Mouse (Mus musculus) heart, embryonic 11.5 days (tissue): Measurements from ENCODE around the gene Slc9a7. TPM values are rescaled to one million over a fixed set of nuclear protein-coding genes. Genes with fewer than 3 reads are reported as not detected.

ENCODE experiments used
- ATAC-seq: fragments of 200-750 bp; cut with Nextera tagmentation; replicated peaks from 2 replicates; pipeline ENCODE4 v1.8.0; 2017; ENCODE audit warnings: moderate library complexity; ENCODE audit not compliant: insufficient number of reproducible peaks, low FRiP score, low TSS enrichment
- H3K27ac ChIP-seq: fragments of 300-500 bp; sonication (generic); 2 replicates; pipeline ENCODE4 v1.5.1; 2014; ENCODE audit warnings: mild to moderate bottlenecking, low read depth, low read length
- H3K27me3 ChIP-seq: fragments of 300-500 bp; sonication (generic); 2 replicates; pipeline ENCODE4 v1.6.1; 2014; ENCODE audit warnings: mild to moderate bottlenecking, low read length, mixed read lengths; ENCODE audit not compliant: control insufficient read depth, insufficient read depth
- H3K36me3 ChIP-seq: fragments of 300-500 bp; sonication (generic); 2 replicates; pipeline ENCODE4 v1.6.1; 2014; ENCODE audit warnings: mild to moderate bottlenecking, low read length, moderate library complexity, mixed read lengths; ENCODE audit not compliant: control insufficient read depth, insufficient read depth
- H3K4me1 ChIP-seq: fragments of 300-500 bp; sonication (generic); 2 replicates; pipeline ENCODE4 v1.6.1; 2014; ENCODE audit warnings: low read length; ENCODE audit not compliant: control insufficient read depth, insufficient read depth
- H3K4me2 ChIP-seq: fragments of 300-500 bp; sonication (generic); 2 replicates; pipeline ENCODE4 v1.6.1; 2014; ENCODE audit warnings: mild to moderate bottlenecking, moderate library complexity
- H3K4me3 ChIP-seq: fragments of 300-500 bp; sonication (generic); 2 replicates; pipeline ENCODE4 v1.5.1; 2014; ENCODE audit warnings: low read depth, low read length
- H3K9ac ChIP-seq: fragments of 300-500 bp; sonication (generic); 2 replicates; pipeline ENCODE4 v1.6.1; 2014; ENCODE audit warnings: mild to moderate bottlenecking, low read depth, low read length, moderate library complexity
- H3K9me3 ChIP-seq: fragments of 300-500 bp; sonication (generic); replicated peaks from 2 replicates; pipeline ENCODE4 v1.6.1; 2016; ENCODE audit warnings: low read length; ENCODE audit not compliant: control insufficient read depth
- WGBS: fragments of 180-500 bp; shearing (Covaris S2); extraction: QIAGEN DNeasy Blood & Tissue Kit; methylation state at CpG from one replicate; pipeline ENCODE4 v1.1.7; 2014; ENCODE audit not compliant: insufficient replicate concordance; 5-methylcytosine and 5-hydroxymethylcytosine counted together
- polyA plus RNA-seq: library from polyadenylated mRNA; unstranded; fragments of >200 nt; fragmentation: Nextera tagmentation; extraction: Ambion mirVana; gene quantifications from 2 replicates; pipeline ENCODE4 v1.2.1, GENCODE M21; 2014

Slc9a7 gene
- polyA plus RNA-seq, 1 experiment from 2014 or later: 4.8 TPM

- Histone ChIP-seq H3K9me3 (no peaks in the 10 kb centered on the region), H3K36me3 (no peaks in the 10 kb centered on the region), H3K9ac (no peak overlapping the region), H3K27me3 (no peaks in the 10 kb centered on the region), H3K27ac (no peak overlapping the region), H3K4me2 (no peak overlapping the region), H3K4me3 (no peak overlapping the region), H3K4me1 (no peaks in the 10 kb centered on the region)
- 48% methylated on average over 2 of the region's 2 CpGs for WGBS
- ATAC-seq: no peak
Observed at GRCm38 (mm10) chrX:20125481-20125880, 166.1 kb downstream of the Slc9a7 start.

DNA sequence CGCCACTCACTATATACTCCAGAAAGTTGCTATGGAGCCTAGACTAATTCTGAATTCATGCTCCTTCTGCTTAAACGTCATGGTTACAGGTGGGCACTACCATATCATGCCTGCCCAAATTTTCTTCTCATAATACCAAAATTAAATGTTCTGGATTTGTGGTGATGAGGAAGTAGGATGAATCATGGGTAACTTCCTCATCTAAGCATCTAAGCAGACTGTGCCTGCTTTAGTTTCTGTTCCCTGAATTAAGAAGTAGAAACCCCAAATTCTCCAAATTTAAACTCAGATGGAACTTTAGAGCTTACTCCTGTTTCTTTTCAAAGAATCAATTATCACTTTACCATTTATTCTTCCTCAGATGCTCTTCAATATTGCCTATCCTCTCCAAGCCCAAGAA lies 173.9 kb downstream of the Slc9a7 start:
- Histone ChIP-seq H3K27me3 (no peaks in the 10 kb centered on the region), H3K4me1 (no peaks in the 10 kb centered on the region), H3K9ac (no peak overlapping the region), H3K36me3 (no peaks in the 10 kb centered on the region), H3K4me2 (no peak overlapping the region), H3K27ac (no peak overlapping the region), H3K4me3 (no peak overlapping the region), H3K9me3 (no peaks in the 10 kb centered on the region)
- ATAC-seq: no peak
- WGBS: 71% methylated on average over 2 of the region's 2 CpGs

DNA sequence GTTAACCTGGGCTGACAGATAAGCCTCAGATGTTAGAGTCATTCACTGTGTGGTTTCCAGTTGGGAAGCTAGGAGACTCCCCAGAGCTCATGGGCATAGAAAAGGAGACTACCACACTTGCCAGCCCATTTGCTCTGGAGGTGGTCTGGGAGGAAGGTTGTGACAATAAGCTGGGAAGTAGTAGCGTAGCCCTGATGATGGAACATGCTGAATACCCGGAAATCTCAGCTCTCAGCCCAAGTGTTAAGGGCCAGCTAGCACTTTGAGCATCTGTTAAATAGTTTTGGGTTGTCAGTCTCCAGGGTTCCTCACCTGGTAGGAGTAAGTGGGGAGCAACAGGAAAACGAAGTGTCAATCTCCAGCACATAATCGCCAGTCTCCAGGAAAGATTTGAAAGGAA lies 221.4 kb downstream of the Slc9a7 start:
- Histone ChIP-seq H3K9me3 (no peaks in the 10 kb centered on the region), H3K9ac (no peak overlapping the region), H3K4me3 (no peak overlapping the region), H3K36me3 (no peaks in the 10 kb centered on the region), H3K27me3 (no peaks in the 10 kb centered on the region), H3K27ac (no peak overlapping the region), H3K4me2 (no peak overlapping the region), H3K4me1 (no peaks in the 10 kb centered on the region)
- ATAC-seq: no peak
- 28% methylated on average over 4 of the region's 4 CpGs for WGBS

DNA sequence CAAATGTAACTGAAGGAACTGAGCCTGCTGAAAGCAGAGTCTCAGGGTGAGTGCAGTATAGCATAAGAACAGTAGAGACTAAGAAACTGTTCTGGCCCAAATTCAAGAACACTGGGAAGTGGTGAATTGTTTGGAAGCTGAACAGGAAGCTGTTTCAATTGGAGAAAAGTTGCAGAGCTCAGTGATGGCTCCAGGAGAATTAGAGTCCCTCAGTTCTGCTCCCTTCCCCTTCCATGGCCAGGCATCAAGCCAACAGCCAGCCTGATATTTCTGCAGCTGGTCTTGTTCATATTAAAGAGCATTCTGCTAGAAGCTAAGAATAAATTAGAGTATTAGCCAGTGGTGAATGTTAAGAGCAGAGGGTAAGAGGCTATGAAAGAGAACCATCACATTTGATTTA lies 225.0 kb downstream of the Slc9a7 start:
- Histone ChIP-seq H3K36me3 (no peaks in the 10 kb centered on the region), H3K27me3 (no peaks in the 10 kb centered on the region), H3K4me3 (no peak overlapping the region), H3K27ac (no peak overlapping the region), H3K9ac (no peak overlapping the region), H3K4me1 (no peaks in the 10 kb centered on the region), H3K9me3 (no peaks in the 10 kb centered on the region), H3K4me2 (no peak overlapping the region)
- ATAC-seq: no peak

- H3K4me1 ChIP-seq: no peaks in the 10 kb centered on the region
- no peak overlapping the region for H3K27ac ChIP-seq
- peaks cover 7% of the 10 kb centered on the region for H3K27me3 ChIP-seq
- H3K4me2 ChIP-seq: no peak overlapping the region
- H3K9ac ChIP-seq: no peak overlapping the region
- no peak for ATAC-seq
- H3K36me3 ChIP-seq: no peaks in the 10 kb centered on the region
- H3K4me3 ChIP-seq: no peak overlapping the region
- H3K9me3 ChIP-seq: 0 out of 2 replicates have a peak, but pooled peaks cover 2% of the 10 kb centered on the region
- WGBS: 54% methylated on average over 3 of the region's 3 CpGs
Observed at GRCm38 (mm10) chrX:20061764-20062480, 229.7 kb downstream of the Slc9a7 start.

DNA sequence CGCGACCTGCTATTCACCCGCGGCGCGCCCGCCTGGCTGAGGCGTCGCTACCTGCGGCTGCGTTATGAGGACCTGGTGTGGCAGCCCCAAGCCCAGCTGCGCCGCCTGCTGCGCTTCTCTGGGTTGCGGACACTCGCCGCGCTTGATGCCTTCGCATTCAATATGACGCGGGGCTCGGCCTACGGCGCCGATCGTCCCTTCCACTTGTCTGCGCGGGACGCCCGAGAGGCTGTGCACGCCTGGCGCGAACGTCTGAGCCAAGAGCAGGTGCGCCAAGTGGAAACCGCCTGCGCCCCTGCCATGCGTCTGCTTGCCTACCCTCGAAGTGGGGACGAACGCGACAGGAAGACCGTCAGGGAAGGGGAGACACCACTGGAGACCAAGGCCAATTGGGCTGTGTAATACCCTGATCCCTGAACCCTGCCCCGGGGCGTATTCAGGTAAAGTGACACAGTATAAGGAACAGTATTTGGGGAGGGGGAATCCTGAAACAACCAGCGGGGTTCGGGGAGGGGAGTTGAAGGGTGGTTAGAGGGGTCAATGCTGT lies 230.8 kb downstream of the Slc9a7 start:
- Histone ChIP-seq H3K27me3 (peaks cover 7% of the 10 kb centered on the region), H3K4me3 (peak overlapping the region; percentile 48), H3K9me3 (0 out of 2 replicates have a peak, but pooled peaks cover 2% of the 10 kb centered on the region), H3K4me1 (no peaks in the 10 kb centered on the region), H3K36me3 (no peaks in the 10 kb centered on the region), H3K4me2 (peak overlapping the region; percentile 77), H3K9ac (no peak overlapping the region), H3K27ac (no peak overlapping the region)
- WGBS: 19% methylated on average over 45 of the region's 47 CpGs
- no peak for ATAC-seq

GRCm38 (mm10) chrX:20060096-20060768 lies 231.4 kb downstream of the Slc9a7 start:
- 0 out of 2 replicates have a peak, but pooled peaks have one; percentile 28 for ATAC-seq
- 22% methylated on average over 64 of the region's 65 CpGs for WGBS
- Histone ChIP-seq H3K9me3 (0 out of 2 replicates have a peak, but pooled peaks cover 2% of the 10 kb centered on the region), H3K4me3 (peak overlapping the region; percentile 48), H3K9ac (0 out of 2 replicates have a peak overlapping the region, but pooled peaks have one; percentile 5), H3K4me1 (no peaks in the 10 kb centered on the region), H3K27me3 (peaks cover 7% of the 10 kb centered on the region), H3K36me3 (no peaks in the 10 kb centered on the region), H3K4me2 (peak overlapping the region; percentile 77), H3K27ac (no peak overlapping the region)

GRCm38 (mm10) chrX:20059381-20059971 lies 232.1 kb downstream of the Slc9a7 start, which contains the start of gene Chst7:
Chst7 (plus strand) TSS chrX:20059560.
- H3K9ac ChIP-seq: 0 out of 2 replicates have a peak within 1 kb of the TSS, but pooled peaks have one; percentile 5
- H3K36me3 ChIP-seq: no peaks in the 10 kb centered on the region
- no peaks in the 10 kb centered on the region for H3K4me1 ChIP-seq
- peak within 1 kb of the TSS; percentile 77 for H3K4me2 ChIP-seq
- no peak within 1 kb of the TSS for H3K27ac ChIP-seq
- peak; percentile 87 for ATAC-seq
- H3K4me3 ChIP-seq: peak within 1 kb of the TSS; percentile 48
- 0 out of 2 replicates have a peak, but pooled peaks cover 2% of the 10 kb centered on the region for H3K9me3 ChIP-seq
- peaks cover 7% of the 10 kb centered on the region for H3K27me3 ChIP-seq
- 14% methylated on average over 40 of the region's 40 CpGs for WGBS
